12 mouse cellular contexts compared by ENCODE assay signal in genomic region chr10:62335423-62335776, GRCm38 (mm10). TPM values are rescaled to one million over a fixed set of nuclear protein-coding genes. Genes with fewer than 3 reads are reported as not detected.
DNase-seq lines count a peak whose midpoint lies in the region; ATAC-seq lines count a peak whose summit lies in the region.
"Had no signal": no experiment of that assay in that cellular context is flagged by ENCODE, and none has a peak within 500 bp of the region (broad histone marks: within the 10 kb centered on the region; RNA-seq: fewer than 3 reads in every experiment).

No protein-coding gene starts in this region.

- WGBS in heart, embryonic 10.5 days: 8% methylated on average over 6 of the region's 6 CpGs
- 11% methylated on average over 6 of the region's 6 CpGs for WGBS in midbrain, embryonic 13.5 days
- WGBS in midbrain, embryonic 16.5 days: 11% methylated on average over 6 of the region's 6 CpGs

- H3K36me3 ChIP-seq in heart, embryonic 10.5 days: no peaks in the 10 kb centered on the region
- H3K36me3 ChIP-seq in midbrain, embryonic 13.5 days: no peaks in the 10 kb centered on the region
- no peaks in the 10 kb centered on the region for H3K36me3 ChIP-seq in midbrain, embryonic 16.5 days (ENCODE audit: control insufficient read depth, insufficient read depth, low read length)
- H3K36me3 ChIP-seq: limb, embryonic 13.5 days had no signal

- H3K4me2 ChIP-seq in midbrain, embryonic 13.5 days (replicated peaks): no peak overlapping the region
- H3K4me2 ChIP-seq in midbrain, embryonic 16.5 days (ENCODE audit: low read length): no peak overlapping the region
- H3K4me2 ChIP-seq: limb, embryonic 13.5 days had no signal

- peak overlapping the region; percentile 25 for H3K4me3 ChIP-seq in heart, embryonic 10.5 days
- no peak overlapping the region for H3K4me3 ChIP-seq in midbrain, embryonic 13.5 days (replicated peaks)
- no peak overlapping the region for H3K4me3 ChIP-seq in midbrain, embryonic 16.5 days (ENCODE audit: low read depth, low read length)
- H3K4me3 ChIP-seq: limb, embryonic 13.5 days had no signal

- H3K9me3 ChIP-seq in heart, embryonic 10.5 days: no peaks in the 10 kb centered on the region
- H3K9me3 ChIP-seq in midbrain, embryonic 13.5 days: no peaks in the 10 kb centered on the region
- H3K9me3 ChIP-seq in midbrain, embryonic 16.5 days (replicated peaks; ENCODE audit: control insufficient read depth, low read length, poor library complexity, severe bottlenecking): no peaks in the 10 kb centered on the region
- H3K9me3 ChIP-seq: limb, embryonic 13.5 days had no signal

- H3K9ac ChIP-seq in midbrain, embryonic 13.5 days (replicated peaks): 0 out of 2 replicates have a peak overlapping the region, but pooled peaks have one; percentile 19
- no peak overlapping the region for H3K9ac ChIP-seq in midbrain, embryonic 16.5 days (ENCODE audit: low read depth, low read length)
- H3K9ac ChIP-seq: limb, embryonic 13.5 days had no signal

- peak; percentile 88 for DNase-seq in heart, embryonic 10.5 days (ENCODE audit: low spot score)
- DNase-seq in heart, adult 18-20 months: no peak
- peak; percentile 53 for DNase-seq in liver
- DNase-seq in spleen, adult 12 weeks (ENCODE audit: low spot score): no peak
- DNase-seq in thymus, postnatal 10 days (ENCODE audit: low spot score in 2 of 2): no peak
- DNase-seq in layer of hippocampus, adult 9-10 months (ENCODE audit: low spot score): no peak
- DNase-seq: adrenal gland, adult 2 months; right cerebral cortex, postnatal 4 days had no signal

- no peak for ATAC-seq in midbrain, embryonic 13.5 days
- no peak for ATAC-seq in midbrain, embryonic 16.5 days
- ATAC-seq: forebrain, embryonic 14.5 days had no signal

- peak overlapping the region; percentile 81 for H3K27ac ChIP-seq in heart, embryonic 10.5 days
- no peak overlapping the region for H3K27ac ChIP-seq in midbrain, embryonic 13.5 days
- H3K27ac ChIP-seq in midbrain, embryonic 16.5 days (ENCODE audit: low read length): no peak overlapping the region

- no peaks in the 10 kb centered on the region for H3K27me3 ChIP-seq in heart, embryonic 10.5 days (ENCODE audit: insufficient read depth, poor library complexity, severe bottlenecking)
- peaks cover 6% of the 10 kb centered on the region; the same call in 1 of the 2 replicates for H3K27me3 ChIP-seq in midbrain, embryonic 13.5 days
- no peaks in the 10 kb centered on the region for H3K27me3 ChIP-seq in midbrain, embryonic 16.5 days (ENCODE audit: control insufficient read depth, insufficient read depth, low read depth, low read length)
- H3K27me3 ChIP-seq: limb, embryonic 13.5 days had no signal

- H3K4me1 ChIP-seq in heart, embryonic 10.5 days: peaks cover 87% of the 10 kb centered on the region
- H3K4me1 ChIP-seq in midbrain, embryonic 13.5 days (replicated peaks): peaks cover 45% of the 10 kb centered on the region
- peaks cover 39% of the 10 kb centered on the region for H3K4me1 ChIP-seq in midbrain, embryonic 16.5 days (ENCODE audit: control insufficient read depth, insufficient read depth, low read length)

RNA-seq across cellular contexts. Expression of gene Hk1, which starts 44.3 kb away (rescaled TPM):
- polyA plus RNA-seq in heart, embryonic 10.5 days (2016; fragmentation: Nextera tagmentation; extraction: Ambion mirVana): 157 and 286 TPM in 2 replicates
- total RNA-seq in heart, adult 18-20 months (2021): 100 to 1,000 TPM; 104 to 110 TPM
- 70.0 and 72.9 TPM in 2 replicates for polyA plus RNA-seq in midbrain, embryonic 13.5 days (2015; fragmentation: Nextera tagmentation; extraction: Ambion mirVana)
- polyA plus RNA-seq in midbrain, embryonic 16.5 days (2015; fragmentation: Nextera tagmentation; extraction: Ambion mirVana): 142 and 155 TPM in 2 replicates

Comparison
In these comparisons a context has a peak if more than half of its experiments do, and no peak if none do; other contexts are left out.
1. DNase-seq: peak in heart, embryonic 10.5 days (single experiment) and liver (single experiment); none in heart, adult 18-20 months (0 of 2), spleen, adult 12 weeks (single experiment), thymus, postnatal 10 days (0 of 2) and layer of hippocampus, adult 9-10 months (single experiment).